Mouse (Mus musculus) left cerebral cortex, postnatal 4 days (tissue): ENCODE data around the gene Lrrc4. TPM values are rescaled to one million over a fixed set of nuclear protein-coding genes. Genes with fewer than 3 reads are reported as not detected.

ENCODE experiments used
- DNase-seq: peaks from one replicate; pipeline ENCODE4 v3.0.0-alpha.2; 2022
- intact Hi-C: fragments of 180-260 bp; cut with DNase I; formaldehyde crosslinking; loops from one replicate; pipeline ENCODE4 v1.15.1; 2025
- total RNA-seq, 2 experiments: library from RNA; stranded (reverse); gene quantifications; 2 replicates each; pipeline ENCODE4 v1.2.3; 2021

Lrrc4 gene
- total RNA-seq, 2 experiments from 2014 or later, result 46.2 to 46.7 TPM

DNA sequence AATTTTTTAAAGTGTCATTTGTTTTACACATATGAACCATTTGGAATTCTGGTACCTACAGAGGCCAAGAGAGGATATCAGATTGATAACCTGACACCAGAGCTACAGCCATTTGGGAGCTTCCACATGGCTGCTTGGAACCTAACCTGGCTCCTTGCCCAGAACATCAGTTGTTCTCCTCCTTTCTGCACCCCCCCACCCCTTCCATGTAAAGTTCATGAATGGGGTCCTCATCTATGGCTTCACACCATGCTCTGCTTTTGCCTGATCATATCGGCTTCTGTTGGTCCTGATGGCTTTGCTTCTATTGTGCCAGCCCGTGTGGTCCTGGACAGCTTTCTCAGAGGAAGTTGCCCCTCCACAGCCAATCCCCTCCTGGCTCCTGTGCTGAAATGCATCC lies 200.6 kb downstream of the Lrrc4 start:
- intact Hi-C loops, result no loop called here
- DNase-seq, result peak; percentile 30

DNA sequence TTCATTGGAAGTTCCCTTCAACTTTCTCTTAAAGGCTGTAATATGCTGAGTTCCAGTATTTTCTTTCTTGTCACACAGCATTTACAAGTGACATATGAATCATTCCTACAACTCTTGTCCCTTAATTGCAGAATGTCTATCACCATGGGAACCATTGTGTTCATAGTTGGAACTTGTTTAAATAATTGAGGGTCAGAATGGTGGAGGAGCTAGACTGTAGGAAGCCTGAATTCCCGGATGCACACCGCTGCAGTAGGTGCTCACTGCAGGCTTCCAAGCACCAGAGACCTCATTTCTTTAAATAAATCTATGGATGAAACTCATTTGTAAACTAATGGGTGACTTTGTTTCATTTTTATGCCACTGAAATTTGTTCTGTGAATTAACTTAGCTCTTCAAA lies 201.7 kb downstream of the Lrrc4 start:
- intact Hi-C loops, result no loop called here
- no peak for DNase-seq

DNA sequence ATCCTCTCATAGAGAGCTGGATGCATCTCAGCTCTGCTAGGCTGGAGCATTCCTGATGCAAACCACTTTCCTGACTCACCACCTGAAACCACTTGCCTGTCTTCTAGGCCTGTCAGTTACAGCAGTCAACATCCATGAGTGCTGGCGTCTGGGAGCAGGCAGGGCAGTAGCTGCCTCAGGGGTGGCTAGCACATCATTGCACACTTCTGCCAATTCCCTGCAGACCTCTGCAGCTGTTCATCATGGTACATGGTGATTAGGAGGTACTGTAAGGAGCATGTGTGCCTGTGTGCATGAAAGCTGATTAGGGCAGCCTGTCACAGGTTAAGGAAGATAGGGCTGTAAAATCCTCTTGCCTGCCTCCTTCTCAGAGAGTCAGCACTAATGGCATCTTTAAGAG lies 203.1 kb downstream of the Lrrc4 start:
- intact Hi-C loops, result no loop called here
- DNase-seq, result no peak

DNA sequence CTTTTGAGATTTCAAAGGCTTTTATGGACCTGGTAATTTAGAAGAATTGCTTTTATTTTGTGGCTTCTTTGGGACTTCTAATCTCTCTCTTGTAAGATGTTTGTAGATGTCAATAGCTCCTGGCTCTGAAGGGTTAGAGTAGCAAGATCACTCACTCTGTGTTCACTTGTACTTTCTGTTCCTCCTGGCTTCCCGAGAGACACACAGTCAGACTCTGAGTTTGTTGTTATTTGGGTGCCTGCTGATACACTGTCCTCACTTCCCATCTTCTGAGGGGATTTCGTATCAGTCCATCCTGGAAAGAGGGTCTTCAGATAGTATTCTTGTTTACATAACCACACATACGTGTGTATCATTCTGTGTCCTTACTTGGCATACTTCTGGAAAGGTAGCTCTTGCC lies 208.6 kb downstream of the Lrrc4 start:
- intact Hi-C loops, result no loop called here
- DNase-seq, result no peak

DNA sequence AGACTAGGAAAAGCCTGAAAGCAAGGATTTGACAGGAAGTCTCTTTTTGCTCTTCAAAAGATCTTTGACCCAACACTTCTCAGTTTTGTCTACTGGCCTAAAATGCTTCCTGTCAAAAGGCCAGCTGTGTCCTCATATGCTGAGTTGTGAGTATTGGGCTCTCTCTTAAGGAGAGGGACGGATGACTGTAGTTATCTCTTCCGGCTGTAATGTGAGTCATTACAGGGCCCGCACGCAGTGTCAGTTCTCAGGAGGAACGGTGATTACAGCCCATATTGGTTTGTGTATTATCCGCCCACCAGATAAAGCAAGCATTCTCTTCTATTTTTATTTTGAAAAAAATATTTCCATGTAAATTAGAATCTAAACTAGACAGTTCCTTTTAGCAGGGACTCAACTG lies 209.0 kb downstream of the Lrrc4 start:
- intact Hi-C loops, result no loop called here
- DNase-seq, result no peak

DNA sequence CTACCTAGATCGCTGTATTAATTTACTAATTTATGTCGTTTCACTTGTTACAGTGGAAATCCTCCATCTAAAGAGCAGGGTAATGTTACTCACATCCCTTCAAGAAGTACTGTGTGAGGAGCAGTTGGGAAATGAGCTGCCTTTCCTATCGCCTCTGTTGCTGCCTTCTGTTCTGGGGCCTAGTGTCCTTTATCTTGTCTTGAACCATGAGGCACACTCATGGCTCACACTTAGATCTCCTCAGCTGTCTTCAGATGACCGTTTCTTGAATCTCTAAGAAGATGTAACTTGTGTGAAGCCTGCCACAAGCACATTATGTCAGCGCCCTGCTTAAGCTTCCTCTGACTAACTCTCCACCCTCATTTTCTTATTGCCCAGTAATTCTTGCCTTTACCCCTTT lies 209.6 kb downstream of the Lrrc4 start:
- no peak for DNase-seq
- intact Hi-C loops, result no loop called here

DNA sequence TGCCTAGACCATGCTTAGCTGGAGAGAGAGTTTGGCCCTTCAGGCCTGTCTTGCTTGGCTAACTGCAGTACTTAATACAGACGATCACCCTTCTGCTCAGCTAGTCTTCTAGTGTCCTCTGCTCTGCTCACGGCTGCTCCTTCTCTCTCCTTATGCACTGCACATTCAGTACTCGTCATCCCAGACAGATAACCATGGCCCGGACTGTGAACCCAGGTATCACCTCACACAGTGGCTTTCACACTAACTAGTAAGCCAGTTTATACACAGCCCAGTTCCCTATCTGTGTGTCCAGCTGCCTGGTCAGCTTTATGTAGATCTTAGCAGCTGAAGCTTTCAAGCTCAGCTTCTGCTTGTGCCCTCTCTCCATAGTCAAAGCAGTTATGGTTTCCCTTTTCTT lies 210.1 kb downstream of the Lrrc4 start:
- intact Hi-C loops, result no loop called here

DNA sequence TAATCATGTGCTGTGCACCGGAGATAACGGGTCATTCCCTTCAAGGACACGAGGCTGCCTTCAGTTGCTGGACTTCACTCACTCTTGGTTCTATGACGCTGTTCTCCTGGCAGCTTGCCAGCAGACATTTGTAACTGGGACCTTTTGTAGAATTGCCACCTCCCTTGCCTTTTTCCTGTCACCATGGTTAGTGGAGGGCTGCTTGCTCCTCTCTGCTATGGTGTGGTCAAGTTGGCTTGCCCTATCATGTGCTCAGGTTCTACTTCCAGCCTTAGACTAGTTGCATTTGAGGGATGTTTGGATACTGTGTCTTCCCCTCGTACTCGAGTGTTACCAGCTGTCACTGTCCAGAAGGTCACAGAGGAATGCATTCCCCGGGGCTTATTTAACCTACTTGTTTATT lies 212.8 kb downstream of the Lrrc4 start:
- intact Hi-C loops, result no loop called here
- DNase-seq, result peak; percentile 47

More for the DNA sequence above, 210.1 kb downstream of the Lrrc4 start:
- DNase-seq, result no peak

DNA sequence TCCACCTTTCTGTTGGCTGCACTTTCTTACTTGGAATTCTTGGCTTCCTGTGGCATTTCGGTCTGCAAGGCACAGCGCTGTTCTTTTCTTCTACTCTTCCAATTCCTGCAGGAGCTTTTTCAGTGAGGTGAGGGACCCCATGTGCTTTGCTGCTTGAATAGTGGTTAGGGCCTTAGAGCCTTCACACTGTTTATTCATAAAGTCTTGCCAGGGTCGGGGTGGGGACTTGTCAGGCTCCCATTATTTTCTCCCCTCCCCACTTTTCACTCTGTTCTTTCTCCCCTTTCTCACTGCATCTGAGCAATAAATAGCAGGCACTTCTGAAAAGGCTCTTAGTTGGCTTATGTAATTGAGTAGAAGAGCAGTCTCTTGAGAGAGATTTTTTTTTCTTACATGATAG lies 213.2 kb downstream of the Lrrc4 start:
- DNase-seq, result no peak
- intact Hi-C loops, result no loop called here

DNA sequence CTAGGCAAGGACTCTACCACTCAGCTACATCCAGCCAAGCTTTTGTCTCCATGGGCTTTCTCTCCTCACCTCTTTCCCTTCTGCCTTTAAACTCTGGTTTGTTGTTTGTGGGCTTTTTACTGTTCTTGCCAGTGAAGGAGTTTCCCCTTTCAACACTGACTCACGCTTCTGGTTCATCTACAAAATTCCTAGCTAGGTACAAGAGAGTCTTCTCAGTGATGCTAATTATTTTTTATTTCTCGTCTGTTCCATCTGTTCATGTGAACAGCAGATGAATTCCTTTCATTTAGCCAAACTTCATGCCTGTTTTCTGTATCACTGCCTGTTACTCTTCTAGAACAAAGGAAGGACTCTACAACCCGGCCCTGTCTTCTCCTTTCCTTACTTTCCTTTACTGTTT lies 215.6 kb downstream of the Lrrc4 start:
- intact Hi-C loops, result no loop called here
- DNase-seq, result no peak

DNA sequence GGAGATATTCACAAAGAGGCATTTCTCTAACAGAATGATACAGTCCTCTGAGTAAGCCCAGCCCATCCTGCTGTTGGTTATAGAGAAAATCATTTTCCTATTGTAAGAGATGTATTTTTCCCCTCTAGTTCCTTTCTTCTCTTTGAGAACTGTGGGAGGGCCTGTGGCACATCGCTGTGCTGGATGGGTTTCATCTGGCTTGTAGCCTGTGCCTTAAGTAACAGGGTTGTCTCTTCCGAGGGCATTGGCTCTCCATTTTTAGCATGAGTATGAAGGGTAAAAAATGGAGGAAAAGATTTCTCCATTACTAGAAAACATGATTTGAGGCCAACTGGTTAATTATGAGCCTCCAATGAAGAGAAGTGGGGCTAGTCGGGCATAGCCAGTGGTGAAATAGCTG lies 216.1 kb downstream of the Lrrc4 start:
- DNase-seq, result peak; percentile 13
- intact Hi-C loops, result no loop called here

DNA sequence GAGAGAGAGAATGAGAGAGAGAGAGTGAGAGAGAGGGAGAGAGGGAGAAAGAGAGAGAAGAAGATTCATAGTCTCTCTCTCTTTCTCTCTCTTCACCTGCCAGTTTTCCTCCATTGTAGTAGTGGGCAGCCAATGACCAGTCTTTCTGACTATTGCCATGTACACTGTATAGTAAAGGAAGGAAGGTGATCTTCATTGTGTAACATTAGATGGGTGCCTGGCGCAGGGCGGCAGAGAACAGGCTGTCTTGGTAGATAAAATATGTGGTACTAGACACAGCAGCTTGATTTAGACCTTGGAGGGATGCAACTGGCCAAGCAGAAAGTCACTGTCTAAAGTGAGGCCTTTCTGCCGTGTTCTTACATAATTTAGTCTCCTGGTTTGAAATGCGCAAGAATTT lies 216.7 kb downstream of the Lrrc4 start:
- intact Hi-C loops, result no loop called here
- DNase-seq, result no peak

DNA sequence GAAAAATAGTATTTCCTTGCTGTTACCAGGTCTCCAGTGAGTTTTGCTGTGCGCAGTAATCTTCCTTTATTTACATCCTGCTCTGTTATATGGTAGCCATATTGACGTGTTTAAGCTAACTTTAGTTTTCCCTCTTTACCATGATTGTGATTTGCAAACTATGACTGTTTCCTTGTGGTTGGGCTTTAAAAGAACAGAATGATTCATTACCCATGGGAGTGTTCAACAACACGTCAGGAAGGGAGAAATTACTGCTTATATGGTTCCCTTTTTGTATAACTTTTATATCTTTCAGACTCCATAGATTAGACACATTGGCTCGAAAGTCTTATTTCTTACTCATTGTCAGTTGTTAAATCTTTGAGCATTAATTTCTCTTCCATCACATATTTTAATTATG lies 218.1 kb downstream of the Lrrc4 start:
- intact Hi-C loops, result no loop called here
- no peak for DNase-seq

Other genes with a start within 250 kb of the Lrrc4 start
- gene Lep, start 228.5 kb upstream of the Lrrc4 start, total RNA-seq, result not detected